9 mouse cellular contexts compared by ENCODE assay signal in the genomic region with DNA sequence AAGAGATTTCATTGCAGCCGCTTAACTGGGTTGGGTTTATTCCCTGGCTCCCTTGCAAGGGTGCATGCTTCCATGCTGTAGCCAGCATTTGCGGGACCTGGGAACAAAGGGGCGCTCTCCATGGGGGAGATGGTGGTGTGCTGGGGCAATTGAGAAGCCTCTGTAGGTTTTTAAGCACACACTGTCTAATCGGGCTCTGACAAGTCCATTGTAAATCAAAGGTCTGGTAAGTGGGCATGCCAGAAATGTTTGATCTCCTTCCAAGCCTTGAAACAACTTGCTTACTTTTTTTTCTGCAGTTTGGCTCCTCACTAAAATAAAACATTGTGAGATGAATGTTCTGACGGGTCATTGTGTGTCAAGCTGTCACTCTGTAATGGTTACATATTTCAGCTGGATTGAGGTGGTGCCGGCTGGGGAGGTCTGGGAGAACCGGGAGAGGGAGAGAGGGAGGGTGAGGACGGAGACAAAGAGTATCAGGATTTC.
DNase-seq lines count a peak whose midpoint lies in the region; ATAC-seq lines count a peak whose summit lies in the region.
"Had no signal": no experiment of that assay in that cellular context is flagged by ENCODE, and none has a peak within 500 bp of the region (broad histone marks: within the 10 kb centered on the region; RNA-seq: fewer than 3 reads in every experiment).

No protein-coding gene starts in this region.

- no peaks in the 10 kb centered on the region for H3K36me3 ChIP-seq in hindbrain, embryonic 11.5 days (ENCODE audit: control insufficient read depth, insufficient read depth, low read length)
- no peaks in the 10 kb centered on the region for H3K36me3 ChIP-seq in lung, embryonic 15.5 days

- H3K4me3 ChIP-seq in hindbrain, embryonic 11.5 days (ENCODE audit: low read depth, low read length): no peak overlapping the region
- no peak overlapping the region for H3K4me3 ChIP-seq in lung, embryonic 15.5 days

- ATAC-seq in hindbrain, embryonic 11.5 days (ENCODE audit: low FRiP score): no peak
- peak; percentile 91 for ATAC-seq in lung, embryonic 15.5 days (ENCODE audit: borderline replicate concordance, extremely low read depth, low FRiP score, low TSS enrichment)

- no peak overlapping the region for H3K27ac ChIP-seq in hindbrain, embryonic 11.5 days (ENCODE audit: low read depth, low read length)
- peak overlapping the region; percentile 88 for H3K27ac ChIP-seq in lung, embryonic 15.5 days
- H3K27ac ChIP-seq: liver, embryonic 14.5 days had no signal

- no peak overlapping the region for H3K4me2 ChIP-seq in hindbrain, embryonic 11.5 days (replicated peaks; ENCODE audit: low read depth, low read length)
- H3K4me2 ChIP-seq in lung, embryonic 15.5 days: peak overlapping the region; percentile 24; the same call in 1 of the 2 replicates

- peak; percentile 13 for DNase-seq in adrenal gland, adult 8-10 months
- DNase-seq in adrenal gland, adult 18-20 months (ENCODE audit: low spot score in 2 of 2): no peak
- peak; percentile 47 for DNase-seq in embryo, embryonic 9.5 days (ENCODE audit: extremely low spot score)
- DNase-seq in hindbrain, embryonic 11.5 days (ENCODE audit: low spot score): peak; percentile 38
- peak; percentile 11 for DNase-seq in skeletal muscle tissue, adult 2 months (ENCODE audit: low read depth, low spot score)
- DNase-seq in thymus, postnatal 0 days (ENCODE audit: low spot score): no peak
- DNase-seq in cerebellum, adult 18-20 months: no peak

- WGBS in hindbrain, embryonic 11.5 days: 5% methylated on average over 8 of the region's 8 CpGs
- WGBS in lung, embryonic 15.5 days: 2% methylated on average over 8 of the region's 8 CpGs

- H3K9me3 ChIP-seq in hindbrain, embryonic 11.5 days (ENCODE audit: control insufficient read depth, low read length): no peaks in the 10 kb centered on the region
- H3K9me3 ChIP-seq in lung, embryonic 15.5 days: no peaks in the 10 kb centered on the region

- H3K27me3 ChIP-seq in hindbrain, embryonic 11.5 days (ENCODE audit: control insufficient read depth, insufficient read depth, low read length): no peaks in the 10 kb centered on the region
- H3K27me3 ChIP-seq in lung, embryonic 15.5 days: no peaks in the 10 kb centered on the region

- H3K9ac ChIP-seq in hindbrain, embryonic 11.5 days (ENCODE audit: low read depth, low read length): no peak overlapping the region
- H3K9ac ChIP-seq in lung, embryonic 15.5 days: no peak overlapping the region
- H3K9ac ChIP-seq: liver, embryonic 14.5 days had no signal

- H3K4me1 ChIP-seq in hindbrain, embryonic 11.5 days (replicated peaks; ENCODE audit: control insufficient read depth, insufficient read depth, low read length): peaks cover 3% of the 10 kb centered on the region; the same call in 1 of the 2 replicates
- peaks cover 43% of the 10 kb centered on the region for H3K4me1 ChIP-seq in lung, embryonic 15.5 days

Comparison
In these comparisons a context has a peak if more than half of its experiments do, and no peak if none do; other contexts are left out.
1. DNase-seq: peak in adrenal gland, adult 8-10 months (single experiment), embryo, embryonic 9.5 days (single experiment), hindbrain, embryonic 11.5 days (single experiment) and skeletal muscle tissue, adult 2 months (single experiment); none in adrenal gland, adult 18-20 months (0 of 2), thymus, postnatal 0 days (single experiment) and cerebellum, adult 18-20 months (0 of 2).